Mouse (Mus musculus): Measurements from ENCODE around the gene Npr2. TPM values are rescaled to one million over a fixed set of nuclear protein-coding genes. Genes with fewer than 3 reads are reported as not detected.

Npr2 gene
- polyA plus RNA-seq (2017; shearing (Covaris generic)): not detected

GRCm38 (mm10) chr4:43631046-43631955, at the start of gene Npr2:
Gene Npr2 (plus strand): TSS chr4:43631935.

GRCm38 (mm10) chr4:43584444-43585416, 47.0 kb upstream of the Npr2 start, which contains the start of gene Msmp:
Gene Msmp (minus strand): TSS chr4:43584494.

GRCm38 (mm10) chr4:43653161-43654015, 21.7 kb downstream of the Npr2 start, which contains the start of gene Spag8:
Gene Spag8 (minus strand): TSS chr4:43653594.

GRCm38 (mm10) chr4:43656339-43657109, 24.8 kb downstream of the Npr2 start, which contains the start of gene Hint2:
Gene Hint2 (minus strand): TSS chr4:43656466.

GRCm38 (mm10) chr4:43668782-43669427, 37.2 kb downstream of the Npr2 start, which contains the start of the genes Tmem8b and Fam221b:
Gene Tmem8b (plus strand): TSS chr4:43668971.
Gene Fam221b (minus strand): TSS chr4:43669145.

GRCm38 (mm10) chr4:43700707-43701106, 69.0 kb downstream of the Npr2 start, which contains the start of gene Olfr70:
Gene Olfr70 (minus strand): TSS chr4:43700807.

Other genes with a start within 250 kb of the Npr2 start
- gene Rusc2, start 250.0 kb upstream of the Npr2 start, polyA plus RNA-seq (2017; shearing (Covaris generic)): 0.22 TPM
- not detected for gene Fam166b, start 202.8 kb upstream of the Npr2 start, polyA plus RNA-seq (2017; shearing (Covaris generic))
- 0.61 TPM for gene Tesk1, start 190.0 kb upstream of the Npr2 start, polyA plus RNA-seq (2017; shearing (Covaris generic))
- 85.9 TPM for gene Cd72, start 177.3 kb upstream of the Npr2 start, polyA plus RNA-seq (2017; shearing (Covaris generic))
- gene Sit1, start 148.2 kb upstream of the Npr2 start, polyA plus RNA-seq (2017; shearing (Covaris generic)): 156 TPM
- 96.1 TPM for gene Ccdc107, start 139.0 kb upstream of the Npr2 start, polyA plus RNA-seq (2017; shearing (Covaris generic))
- gene Arhgef39, start 132.2 kb upstream of the Npr2 start, polyA plus RNA-seq (2017; shearing (Covaris generic)): 6.2 TPM
- 1.0 TPM for gene Car9, start 125.0 kb upstream of the Npr2 start, polyA plus RNA-seq (2017; shearing (Covaris generic))
- gene Tpm2, start 108.2 kb upstream of the Npr2 start, polyA plus RNA-seq (2017; shearing (Covaris generic)): not detected
- gene Creb3, start 69.6 kb upstream of the Npr2 start, polyA plus RNA-seq (2017; shearing (Covaris generic)): 96.5 TPM
- gene Tln1, start 69.2 kb upstream of the Npr2 start, polyA plus RNA-seq (2017; shearing (Covaris generic)): 397 TPM
- gene Rgp1, start 53.2 kb upstream of the Npr2 start, polyA plus RNA-seq (2017; shearing (Covaris generic)): 21.7 TPM
- 35.9 TPM for gene Gba2, start 53.1 kb upstream of the Npr2 start, polyA plus RNA-seq (2017; shearing (Covaris generic))
- 3.5 TPM for gene Msmp, start 47.4 kb upstream of the Npr2 start, polyA plus RNA-seq (2017; shearing (Covaris generic))
- 0.50 TPM for gene Spag8, start 21.7 kb downstream of the Npr2 start, polyA plus RNA-seq (2017; shearing (Covaris generic))
- 79.8 TPM for gene Hint2, start 24.5 kb downstream of the Npr2 start, polyA plus RNA-seq (2017; shearing (Covaris generic))
- gene Tmem8b, start 37.0 kb downstream of the Npr2 start, polyA plus RNA-seq (2017; shearing (Covaris generic)): 0.89 TPM
- gene Fam221b, start 37.2 kb downstream of the Npr2 start, polyA plus RNA-seq (2017; shearing (Covaris generic)): 1.2 TPM
- not detected for gene Olfr70, start 68.9 kb downstream of the Npr2 start, polyA plus RNA-seq (2017; shearing (Covaris generic))
- gene Olfr71, start 78.3 kb downstream of the Npr2 start, polyA plus RNA-seq (2017; shearing (Covaris generic)): not detected
- not detected for gene Hrct1, start 95.3 kb downstream of the Npr2 start, polyA plus RNA-seq (2017; shearing (Covaris generic))
- not detected for gene Spaar, start 98.1 kb downstream of the Npr2 start, polyA plus RNA-seq (2017; shearing (Covaris generic))
- not detected for gene Olfr159, start 139.1 kb downstream of the Npr2 start, polyA plus RNA-seq (2017; shearing (Covaris generic))
- gene Olfr156, start 192.0 kb downstream of the Npr2 start, polyA plus RNA-seq (2017; shearing (Covaris generic)): not detected
- 0.10 TPM for gene Olfr157, start 208.3 kb downstream of the Npr2 start, polyA plus RNA-seq (2017; shearing (Covaris generic))
- gene Olfr155, start 219.6 kb downstream of the Npr2 start, polyA plus RNA-seq (2017; shearing (Covaris generic)): not detected
- gene Reck, start 243.6 kb downstream of the Npr2 start, polyA plus RNA-seq (2017; shearing (Covaris generic)): 4.0 TPM